Mouse (Mus musculus) granulocyte monocyte progenitor cell, adult 5-6 weeks (primary cell): ENCODE measurements at regions not wholly inside any gene's neighbourhood (a gene's known extent, or its start where the extent isn't known, plus 50 kb on each side); places are given as distances from the start of the nearest gene placed in this dataset.
"Not testable (repeated sequence)": the region's sequence is repeated elsewhere in the genome, so short reads cannot be mapped to it uniquely, and the experiment has no call there.

Experiments used
- ATAC-seq: replicated peaks from 2 replicates; pipeline ENCODE4 v1.8.0; 2016; ENCODE audit warnings: mild to moderate bottlenecking, moderate TSS enrichment, inconsistent platforms; ENCODE audit not compliant: poor library complexity, severe bottlenecking

DNA sequence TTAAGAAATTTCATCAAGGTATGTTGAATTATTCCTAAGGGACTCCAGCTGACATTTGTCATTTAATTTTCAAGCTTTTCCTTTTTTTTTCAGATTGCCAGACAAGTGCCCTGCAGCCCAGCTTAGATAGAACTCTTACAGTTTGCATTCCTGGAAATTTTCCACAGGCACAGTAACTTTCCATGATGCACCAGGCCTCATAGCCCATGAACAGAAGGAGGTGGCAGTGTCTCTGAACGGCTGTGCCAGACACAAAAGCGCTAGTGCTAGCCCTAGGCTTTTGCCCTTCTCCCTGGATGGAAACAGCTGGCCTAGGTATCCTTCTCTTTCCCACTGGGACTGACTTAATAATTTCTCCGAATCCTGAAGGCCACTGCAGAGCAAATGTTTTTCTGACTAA lies 92.4 kb upstream of the Atp1b1 start:
- no peak for ATAC-seq

DNA sequence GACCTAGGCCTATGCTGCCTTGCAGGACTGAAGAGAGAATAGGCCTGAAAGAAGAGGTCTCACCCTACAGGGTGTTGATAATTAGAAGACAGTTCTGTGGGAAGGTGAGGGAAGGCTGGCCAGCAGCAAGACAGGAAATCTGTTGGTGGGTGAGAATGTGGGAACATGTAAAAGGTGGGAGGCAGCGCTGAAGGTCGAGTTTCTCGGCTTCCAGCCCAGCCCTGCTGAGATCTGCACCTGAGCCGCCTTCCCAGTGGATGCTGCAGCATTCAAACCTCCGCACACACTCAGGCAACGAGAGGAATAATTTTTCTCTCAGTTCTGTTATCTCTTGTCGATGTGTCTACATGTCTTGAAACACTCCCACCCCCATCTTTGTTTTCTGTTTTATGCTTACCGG lies 89.9 kb upstream of the Atp1b1 start:
- no peak for ATAC-seq

GRCm38 (mm10) chr1:164545843-164546242 lies 87.7 kb upstream of the Atp1b1 start:
- no peak for ATAC-seq

DNA sequence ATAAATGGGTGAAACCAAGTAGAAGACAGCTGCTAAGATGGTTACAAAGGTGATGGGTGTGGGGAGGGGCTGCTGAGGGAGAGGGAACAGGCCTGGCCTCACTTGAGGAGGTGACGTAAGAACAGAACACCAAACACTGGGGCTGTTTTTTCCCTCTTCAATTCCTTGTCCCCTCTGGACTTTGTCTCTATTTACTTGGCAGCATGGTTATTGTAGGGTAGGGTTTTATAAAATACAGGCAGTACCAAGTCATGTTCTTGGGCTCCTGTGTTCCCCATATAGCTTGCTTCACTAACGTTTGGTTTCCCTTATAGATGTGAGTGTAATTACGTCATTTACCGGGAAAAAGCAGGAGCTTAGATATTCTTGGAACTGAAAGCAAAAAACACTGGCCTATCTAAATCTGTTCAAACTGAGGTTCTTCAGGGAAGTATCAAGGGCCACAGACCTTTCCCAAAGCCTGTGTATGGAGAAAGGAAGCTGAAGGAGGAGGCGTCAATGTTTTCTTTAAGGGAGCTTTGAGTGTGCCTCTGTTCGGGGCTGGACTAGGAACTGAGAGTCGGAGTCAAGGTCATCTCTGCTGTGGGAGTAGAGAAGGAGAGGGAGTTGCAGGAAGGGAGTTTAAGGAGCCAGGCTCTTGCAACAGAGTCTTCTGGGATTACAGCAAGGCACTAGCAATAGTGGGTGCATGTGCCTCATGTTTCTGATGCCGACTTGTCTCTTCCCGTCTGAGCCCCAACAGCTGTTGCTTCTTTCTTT lies 85.1 kb upstream of the Atp1b1 start:
- ATAC-seq, result no peak

DNA sequence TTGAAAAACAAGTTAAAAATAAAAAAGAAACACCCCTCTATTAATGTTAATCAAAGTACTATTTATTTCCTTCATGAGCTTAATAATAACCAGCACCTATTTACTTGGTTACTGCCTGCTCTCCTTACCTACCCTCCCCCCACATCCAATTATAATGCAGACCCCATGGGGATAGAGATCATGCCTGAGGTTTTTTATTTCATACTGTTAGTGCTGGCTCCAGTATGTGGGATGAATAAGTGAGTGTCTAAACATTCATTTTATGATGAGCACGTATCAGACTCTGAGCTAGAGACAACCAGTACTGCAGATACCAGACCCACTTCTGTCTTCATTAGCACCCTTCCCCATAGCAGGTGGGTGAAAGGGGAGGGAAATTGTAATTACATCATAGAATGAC lies 83.6 kb upstream of the Atp1b1 start:
- ATAC-seq, result no peak

- ATAC-seq, result no peak
These were observed 80.3 kb upstream of the Atp1b1 start for GRCm38 (mm10) chr1:164538304-164539043.

DNA sequence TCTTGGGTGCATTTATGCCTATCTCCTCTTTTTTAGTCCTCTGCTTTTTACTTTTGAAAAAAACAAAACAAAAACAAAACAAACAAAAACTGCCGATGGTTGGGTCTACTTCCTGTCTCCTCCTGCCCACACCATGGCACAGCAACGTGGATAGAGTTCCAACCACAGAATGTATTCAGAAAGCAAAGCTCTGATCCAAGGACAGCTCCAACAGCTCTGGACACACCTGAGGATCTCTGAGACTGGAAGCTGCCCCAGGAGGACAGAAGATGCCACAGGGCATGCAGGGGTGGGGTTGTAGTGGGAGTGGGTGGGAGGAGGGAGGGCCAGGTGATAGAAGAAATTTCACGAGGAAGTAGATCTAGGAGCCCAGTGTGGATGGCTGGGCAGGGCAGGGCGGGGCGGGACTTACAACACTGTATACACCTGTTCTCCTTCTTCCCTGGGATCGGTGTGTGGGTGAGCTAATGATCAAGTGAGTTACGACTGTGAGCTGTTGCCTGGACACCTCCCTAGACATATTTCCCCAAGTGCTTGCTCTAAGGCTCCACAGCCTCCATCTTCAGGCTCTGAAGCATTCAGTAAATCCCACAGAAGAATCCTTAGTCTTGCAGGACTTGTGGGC lies 79.3 kb upstream of the Atp1b1 start:
- no peak for ATAC-seq

- ATAC-seq, result no peak
These were observed 74.0 kb upstream of the Atp1b1 start for GRCm38 (mm10) chr1:164532196-164532595.

DNA sequence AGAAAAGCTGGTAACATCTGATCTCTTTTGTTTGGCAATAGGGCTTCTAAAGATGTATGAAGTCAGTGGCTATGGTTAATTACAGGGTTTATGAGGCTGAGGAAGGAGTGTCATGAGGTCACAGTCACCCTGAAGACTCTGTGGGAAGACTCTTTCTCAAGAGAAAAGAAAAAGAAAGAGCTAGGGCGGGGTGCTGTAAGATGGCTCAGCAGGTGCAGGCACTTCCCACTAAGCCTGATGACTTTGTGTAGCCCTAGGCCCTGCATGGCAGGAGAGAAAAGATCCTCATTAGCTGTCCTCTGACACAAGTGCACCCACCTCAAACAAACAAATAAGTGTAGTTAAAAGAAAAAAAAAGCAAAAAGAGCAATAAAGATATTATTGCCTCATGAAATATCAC lies 73.6 kb upstream of the Atp1b1 start:
- ATAC-seq, result no peak

DNA sequence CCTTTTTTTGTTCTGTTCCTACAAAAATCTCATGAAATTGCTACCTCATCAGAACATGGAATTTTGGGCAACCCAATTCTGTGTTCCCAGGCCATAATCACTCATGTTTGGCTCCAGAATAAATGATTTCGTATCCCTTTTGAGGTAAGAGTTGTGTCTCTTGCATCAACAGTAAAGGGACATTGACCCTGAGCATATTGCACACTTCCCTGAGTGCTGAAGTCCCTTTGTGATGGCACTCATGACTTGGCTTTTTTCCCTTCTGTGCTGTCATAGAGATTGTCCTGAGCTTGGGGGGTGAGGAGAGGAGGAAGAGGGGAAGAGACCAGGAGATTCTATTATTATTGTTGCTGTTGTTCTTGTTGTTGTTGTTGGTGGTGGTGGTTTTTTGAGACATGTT lies 68.6 kb upstream of the Atp1b1 start:
- no peak for ATAC-seq

- ATAC-seq, result no peak
These were observed 64.4 kb upstream of the Atp1b1 start for GRCm38 (mm10) chr1:164522377-164523150.

DNA sequence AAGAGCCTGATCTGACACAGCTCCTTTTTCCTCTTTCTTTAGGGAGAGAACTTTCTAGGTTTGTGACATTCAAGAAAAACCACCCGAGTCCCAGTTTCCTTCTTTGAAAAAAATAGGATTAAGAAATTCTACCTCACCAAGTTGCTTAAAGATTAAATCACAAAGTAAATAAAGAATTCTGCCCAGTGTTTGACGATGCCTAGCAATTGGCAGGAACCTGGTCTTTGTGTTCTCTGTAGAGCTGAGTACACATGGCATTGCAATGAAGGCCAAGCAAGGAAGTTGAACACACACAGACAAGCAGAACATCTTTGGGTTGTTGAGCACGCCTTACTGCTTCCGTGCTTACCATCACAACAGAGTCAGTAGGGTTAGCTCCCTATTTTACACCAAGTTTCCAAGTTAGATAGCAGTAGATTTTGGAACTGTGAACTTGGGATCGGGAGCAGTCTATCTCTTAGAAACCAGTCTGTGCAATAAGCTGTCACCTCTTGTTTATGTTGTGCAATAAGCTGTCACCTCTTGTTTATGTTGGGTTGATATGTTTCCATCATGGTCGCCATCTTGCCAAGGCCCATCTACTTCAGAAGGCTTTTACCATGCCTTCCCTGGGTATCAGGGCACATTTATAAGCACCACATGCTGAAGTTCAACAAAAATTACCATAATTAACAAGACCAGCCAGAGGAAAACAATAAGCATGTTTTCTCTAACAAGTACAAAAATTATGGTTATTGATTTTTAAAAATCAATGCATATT lies 63.4 kb upstream of the Atp1b1 start:
- ATAC-seq, result no peak

DNA sequence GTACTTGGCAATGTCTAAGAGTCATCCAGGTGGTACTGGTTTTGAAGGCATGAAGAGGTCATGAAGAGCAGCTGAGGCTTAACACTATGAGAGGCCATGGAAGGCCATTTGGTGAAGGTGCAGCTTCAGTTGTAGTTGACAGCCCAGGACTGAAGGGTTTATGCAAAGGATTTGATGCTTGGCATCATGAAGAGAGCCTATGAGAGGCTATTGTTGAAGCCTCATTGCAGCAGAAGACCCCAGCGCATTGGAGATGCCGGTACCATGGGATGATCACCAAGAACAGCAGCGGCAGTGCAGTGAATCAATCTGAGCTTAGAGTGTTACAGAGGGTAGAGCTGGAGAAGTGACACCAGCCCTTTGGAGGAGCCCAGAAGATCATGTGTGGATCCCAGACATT lies 60.7 kb upstream of the Atp1b1 start:
- no peak for ATAC-seq

GRCm38 (mm10) chr1:164518308-164518707 lies 60.2 kb upstream of the Atp1b1 start:
- no peak for ATAC-seq

DNA sequence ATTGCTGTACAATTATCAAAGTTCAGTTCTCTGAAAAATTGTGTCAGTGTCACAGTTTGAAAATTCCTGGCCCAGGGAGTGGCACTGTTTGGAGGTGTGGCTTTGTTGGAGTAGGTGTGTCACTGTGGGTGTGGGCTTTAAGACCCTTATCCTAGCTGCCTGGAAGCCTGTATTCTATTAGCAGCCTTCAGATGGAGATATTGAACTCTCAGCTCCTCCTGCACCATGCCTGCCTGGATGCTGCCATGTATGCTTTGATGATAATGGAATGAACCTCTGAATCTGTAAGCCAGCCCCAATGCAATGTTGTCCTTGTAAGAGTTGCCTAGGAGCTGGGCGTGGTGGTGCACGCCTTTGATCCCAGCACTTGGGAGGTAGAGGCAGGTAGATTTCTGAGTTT lies 59.2 kb upstream of the Atp1b1 start:
- not testable (repeated sequence) for ATAC-seq

GRCm38 (mm10) chr1:164511628-164512385 lies 53.7 kb upstream of the Atp1b1 start:
- ATAC-seq, result no peak

GRCm38 (mm10) chr1:164509226-164509625 lies 51.1 kb upstream of the Atp1b1 start:
- ATAC-seq, result no peak

DNA sequence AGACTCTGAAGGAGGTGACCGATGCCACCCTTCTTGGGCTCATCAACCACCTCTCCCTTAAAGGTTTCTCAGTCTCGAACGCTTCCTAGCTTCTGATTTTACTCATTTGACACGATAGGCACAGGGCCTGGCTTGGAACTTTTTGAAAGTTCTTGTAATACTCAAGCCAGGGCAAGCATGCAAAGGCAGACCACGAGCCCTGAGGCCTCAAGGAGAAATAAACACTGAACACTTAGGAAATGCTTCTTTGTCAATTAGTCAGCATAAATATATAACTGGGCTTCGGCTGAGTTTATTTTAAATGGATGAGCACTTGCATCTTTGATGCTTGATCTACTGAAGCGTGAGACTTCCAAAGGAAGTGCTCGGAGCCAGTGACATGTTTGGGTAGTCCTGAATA lies 50.4 kb upstream of the Atp1b1 start:
- ATAC-seq, result no peak

GRCm38 (mm10) chr1:164508106-164508505 lies 50.0 kb upstream of the Atp1b1 start:
- ATAC-seq, result no peak
